Mouse (Mus musculus) forebrain, embryonic 12.5 days (tissue): ENCODE measurements around the gene Calm5. TPM values are rescaled to one million over a fixed set of nuclear protein-coding genes. Genes with fewer than 3 reads are reported as not detected.
"Not testable (repeated sequence)": the region's sequence is repeated elsewhere in the genome, so short reads cannot be mapped to it uniquely, and the experiment has no call there.

Experiments
- ATAC-seq: fragments of 200-750 bp; cut with Nextera tagmentation; 2 replicates; pipeline ENCODE4 v1.8.0; 2017; ENCODE audit warnings: moderate TSS enrichment; ENCODE audit not compliant: low FRiP score
- H3K27ac ChIP-seq: fragments of 300-500 bp; sonication (generic); 2 replicates; pipeline ENCODE4 v1.5.1; 2016; ENCODE audit warnings: mild to moderate bottlenecking
- H3K27me3 ChIP-seq: fragments of 300-500 bp; sonication (generic); 2 replicates; pipeline ENCODE4 v1.6.1; 2016; ENCODE audit warnings: mild to moderate bottlenecking
- H3K36me3 ChIP-seq: fragments of 300-500 bp; sonication (generic); replicated peaks from 2 replicates; pipeline ENCODE4 v1.6.1; 2016; ENCODE audit warnings: mild to moderate bottlenecking
- H3K4me1 ChIP-seq: fragments of 300-500 bp; sonication (generic); 2 replicates; pipeline ENCODE4 v1.6.1; 2016
- H3K4me2 ChIP-seq: fragments of 300-500 bp; sonication (generic); 2 replicates; pipeline ENCODE4 v1.6.1; 2016; ENCODE audit warnings: mild to moderate bottlenecking, moderate library complexity
- H3K4me3 ChIP-seq: fragments of 300-500 bp; sonication (generic); replicated peaks from 2 replicates; pipeline ENCODE4 v1.5.1; 2016; ENCODE audit warnings: mild to moderate bottlenecking
- H3K9ac ChIP-seq: fragments of 300-500 bp; sonication (generic); 2 replicates; pipeline ENCODE4 v1.6.1; 2016; ENCODE audit warnings: mild to moderate bottlenecking
- H3K9me3 ChIP-seq: fragments of 300-500 bp; sonication (generic); 2 replicates; pipeline ENCODE4 v1.6.1; 2016
- WGBS: fragments of 180-500 bp; shearing (Covaris S2); methylation state at CpG from one replicate; pipeline ENCODE4 v1.1.7; 2016; 5-methylcytosine and 5-hydroxymethylcytosine counted together
- polyA plus RNA-seq: library from polyadenylated mRNA; unstranded; fragments of >200 nt; fragmentation: Nextera tagmentation; extraction: Ambion mirVana; gene quantifications from 2 replicates; pipeline ENCODE4 v1.2.1, GENCODE M21; 2016

The Calm5 gene
- not detected in 2 replicates for polyA plus RNA-seq

- not testable (repeated sequence) for H3K9me3 ChIP-seq, H3K9ac ChIP-seq, ATAC-seq, H3K27ac ChIP-seq, H3K4me1 ChIP-seq, H3K4me3 ChIP-seq, H3K36me3 ChIP-seq, H3K4me2 ChIP-seq, H3K27me3 ChIP-seq
- 88% methylated on average over 3 of the region's 3 CpGs for WGBS
These were observed at the start of gene Calm5 for GRCm38 (mm10) chr13:3853648-3854333. Calm5 (plus strand) TSS chr13:3854173.

DNA sequence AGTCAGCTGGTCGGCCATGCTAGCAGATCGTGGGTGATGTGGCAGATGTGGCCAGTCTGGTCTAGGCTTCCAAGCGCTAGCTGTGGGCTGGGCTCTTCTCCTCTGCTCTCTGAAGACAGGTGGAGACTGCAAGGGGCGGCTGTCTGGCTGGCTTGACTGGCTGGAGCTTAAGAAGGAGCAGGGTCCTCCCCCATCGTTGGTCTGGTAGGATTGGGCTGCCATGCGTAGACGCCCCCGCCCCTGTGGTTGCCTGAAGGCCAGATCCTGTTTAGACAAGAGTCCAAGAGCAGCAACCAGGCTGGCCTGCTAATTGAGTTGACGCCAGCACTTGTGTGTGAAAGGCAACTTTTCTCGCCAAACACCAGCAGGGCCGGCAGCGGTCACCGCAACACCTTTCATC is 49.8 kb upstream of the Calm5 start, which contains the start of gene Calml3:
Gene Calml3 (minus strand): TSS at position 131 of the 400 bp plus-strand sequence.
- Histone ChIP-seq H3K4me3 (no peak within 1 kb of the TSS), H3K36me3 (no peaks in the 10 kb centered on the region), H3K9ac (no peak within 1 kb of the TSS), H3K27ac (no peak within 1 kb of the TSS), H3K27me3 (no peaks in the 10 kb centered on the region), H3K4me2 (no peak within 1 kb of the TSS), H3K9me3 (no peaks in the 10 kb centered on the region), H3K4me1 (no peaks in the 10 kb centered on the region)
- no peak for ATAC-seq
- 92% methylated on average over 13 of the region's 13 CpGs for WGBS

- WGBS = 84% methylated on average over 2 of the region's 2 CpGs
- ATAC-seq = no peak
These were observed 48.8 kb upstream of the Calm5 start for GRCm38 (mm10) chr13:3805132-3805531.

DNA sequence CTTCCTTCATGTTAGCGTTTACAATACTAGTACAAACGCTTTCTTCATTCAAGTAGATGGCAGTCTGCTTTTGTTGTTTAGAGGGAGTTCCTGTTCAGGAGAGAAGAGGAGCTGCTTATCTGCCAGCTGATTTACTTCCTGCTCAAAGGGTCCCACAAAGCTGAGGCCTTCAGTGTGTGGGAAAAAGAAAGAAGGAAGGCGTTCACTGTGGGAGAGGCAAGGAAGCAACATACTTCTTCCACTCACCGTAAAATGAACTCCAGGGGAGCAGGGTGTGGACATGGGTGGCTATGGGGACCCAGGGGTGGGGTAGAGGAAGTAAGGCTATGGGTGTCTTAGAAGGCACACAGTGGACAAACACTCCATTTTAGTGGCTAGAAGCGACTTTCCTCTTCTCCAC is 48.3 kb upstream of the Calm5 start:
- Histone ChIP-seq H3K4me2 (no peak overlapping the region), H3K27me3 (no peaks in the 10 kb centered on the region), H3K9me3 (0 out of 2 replicates have a peak, but pooled peaks cover 3% of the 10 kb centered on the region), H3K27ac (no peak overlapping the region), H3K36me3 (no peaks in the 10 kb centered on the region), H3K4me3 (no peak overlapping the region), H3K4me1 (no peaks in the 10 kb centered on the region), H3K9ac (no peak overlapping the region)
- 87% methylated on average over 5 of the region's 5 CpGs for WGBS
- ATAC-seq = no peak

More at GRCm38 (mm10) chr13:3805132-3805531, 48.8 kb upstream of the Calm5 start:
- no peaks in the 10 kb centered on the region for H3K4me1 ChIP-seq
- H3K27ac ChIP-seq = no peak overlapping the region
- H3K9ac ChIP-seq = no peak overlapping the region
- H3K9me3 ChIP-seq = no peaks in the 10 kb centered on the region
- no peaks in the 10 kb centered on the region for H3K27me3 ChIP-seq
- H3K4me3 ChIP-seq = no peak overlapping the region
- no peaks in the 10 kb centered on the region for H3K36me3 ChIP-seq
- H3K4me2 ChIP-seq = no peak overlapping the region

GRCm38 (mm10) chr13:3807131-3807827 is 46.7 kb upstream of the Calm5 start:
- 72% methylated on average over 7 of the region's 7 CpGs for WGBS
- no peak overlapping the region for H3K9ac ChIP-seq

DNA sequence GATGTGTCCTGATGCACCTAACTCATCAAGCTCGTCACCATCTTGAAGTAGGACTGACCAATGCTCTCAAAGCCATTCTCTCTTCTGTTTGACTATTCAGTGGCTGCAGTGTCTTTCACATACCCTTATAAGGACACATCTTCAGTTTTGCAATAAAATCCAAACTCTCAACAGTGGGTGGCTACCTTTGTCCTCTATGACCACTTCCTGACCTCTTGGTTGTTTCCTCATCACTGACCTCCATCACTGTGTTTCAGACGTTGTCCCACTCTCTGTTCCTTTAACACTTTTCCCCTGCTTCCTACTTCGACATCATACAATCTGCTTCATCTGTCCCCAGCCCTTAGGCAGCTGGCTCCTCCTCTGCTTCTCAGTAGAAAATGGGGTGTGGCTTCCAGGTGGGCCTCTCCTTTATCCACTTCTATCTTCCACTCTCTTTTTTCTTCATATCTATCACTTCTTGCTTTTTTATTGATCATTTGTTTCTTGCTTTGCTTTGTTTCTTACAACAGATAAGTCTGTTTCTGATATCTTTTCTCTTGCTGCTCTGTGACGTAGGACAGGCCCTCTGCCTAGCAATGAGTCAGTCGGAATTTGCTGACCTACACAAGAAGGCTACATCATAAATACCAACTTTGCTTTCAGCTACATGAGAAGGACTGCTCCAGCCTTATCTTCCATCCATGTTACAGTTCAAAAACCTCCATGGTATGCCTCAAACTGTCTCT is 35.8 kb upstream of the Calm5 start:
- no peak overlapping the region for H3K9ac ChIP-seq
- 82% methylated on average over 5 of the region's 5 CpGs for WGBS
- no peak for ATAC-seq
- no peaks in the 10 kb centered on the region for H3K9me3 ChIP-seq
- H3K4me2 ChIP-seq = no peak overlapping the region
- no peak overlapping the region for H3K4me3 ChIP-seq
- no peaks in the 10 kb centered on the region for H3K27me3 ChIP-seq
- H3K4me1 ChIP-seq = no peaks in the 10 kb centered on the region
- H3K36me3 ChIP-seq = no peaks in the 10 kb centered on the region
- H3K27ac ChIP-seq = no peak overlapping the region

More at GRCm38 (mm10) chr13:3807131-3807827, 46.7 kb upstream of the Calm5 start:
- H3K9me3 ChIP-seq = 0 out of 2 replicates have a peak, but pooled peaks cover 3% of the 10 kb centered on the region
- H3K27me3 ChIP-seq = no peaks in the 10 kb centered on the region
- no peak overlapping the region for H3K4me2 ChIP-seq
- ATAC-seq = no peak
- H3K27ac ChIP-seq = no peak overlapping the region
- no peak overlapping the region for H3K4me3 ChIP-seq
- H3K4me1 ChIP-seq = no peaks in the 10 kb centered on the region
- H3K36me3 ChIP-seq = no peaks in the 10 kb centered on the region

DNA sequence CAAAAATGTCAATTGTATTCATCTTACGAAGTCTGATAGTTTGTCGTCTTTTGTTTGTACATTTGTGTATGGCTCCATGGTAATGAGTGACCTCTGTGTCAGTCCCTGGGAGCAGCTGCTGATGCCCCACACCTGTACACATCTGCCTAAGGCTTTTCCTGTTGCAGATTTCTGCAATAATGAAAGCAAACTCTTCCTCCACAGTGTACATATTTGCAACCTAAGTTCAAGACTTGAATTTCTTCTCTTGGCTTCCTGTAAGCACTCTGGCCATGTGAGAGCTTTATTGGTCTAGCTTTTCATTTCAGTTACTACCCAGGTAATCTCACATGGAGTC is 35.3 kb upstream of the Calm5 start:
- H3K27me3 ChIP-seq = no peaks in the 10 kb centered on the region
- H3K4me2 ChIP-seq = no peak overlapping the region
- no peak overlapping the region for H3K4me3 ChIP-seq
- H3K9ac ChIP-seq = no peak overlapping the region
- H3K36me3 ChIP-seq = no peaks in the 10 kb centered on the region
- WGBS = 91% methylated on average over 2 of the region's 2 CpGs
- no peaks in the 10 kb centered on the region for H3K9me3 ChIP-seq
- no peak for ATAC-seq
- no peak overlapping the region for H3K27ac ChIP-seq
- H3K4me1 ChIP-seq = no peaks in the 10 kb centered on the region

DNA sequence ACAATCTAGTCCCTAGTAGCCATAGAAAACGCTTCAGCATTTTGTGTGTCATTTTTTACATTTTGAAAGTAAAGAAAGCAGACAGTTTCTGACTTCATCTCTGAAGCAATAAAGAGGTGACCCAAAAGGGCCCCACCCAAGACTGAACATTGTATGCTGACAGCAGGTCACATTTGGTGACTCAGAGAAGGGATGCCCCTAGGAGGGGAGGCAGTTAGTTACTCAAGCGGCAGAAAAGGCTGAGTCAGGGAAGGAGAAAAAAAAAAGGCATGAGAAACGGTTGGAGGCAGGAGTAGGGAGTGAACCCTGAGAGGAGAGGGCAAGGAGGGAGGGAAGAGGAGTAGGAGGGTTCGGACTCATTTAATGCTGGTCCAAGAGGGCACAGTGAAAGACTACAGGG is 31.9 kb upstream of the Calm5 start:
- WGBS = 68% methylated on average over 4 of the region's 4 CpGs

DNA sequence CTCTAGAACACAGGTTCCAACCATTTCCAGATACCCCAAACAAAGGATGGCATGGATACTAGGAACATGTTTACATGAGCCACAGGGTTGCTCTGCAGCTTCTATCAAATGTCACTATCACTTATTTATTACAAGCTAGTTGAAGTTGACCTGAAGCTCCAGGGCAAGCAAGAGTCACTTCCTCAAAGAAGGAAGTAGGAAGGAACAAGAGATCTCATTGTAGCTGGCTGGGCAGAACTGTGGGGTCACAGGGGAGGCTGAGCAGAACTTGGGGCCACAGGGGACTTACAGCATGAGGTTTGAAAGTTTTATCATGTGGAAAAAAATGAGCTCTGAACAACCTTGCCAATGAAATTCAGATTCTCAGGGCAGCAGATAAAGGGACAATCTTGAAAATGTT is 28.2 kb upstream of the Calm5 start:
- no peak overlapping the region for H3K4me2 ChIP-seq

More for the DNA sequence above, 31.9 kb upstream of the Calm5 start:
- no peaks in the 10 kb centered on the region for H3K27me3 ChIP-seq
- no peaks in the 10 kb centered on the region for H3K36me3 ChIP-seq
- H3K4me2 ChIP-seq = no peak overlapping the region
- no peaks in the 10 kb centered on the region for H3K9me3 ChIP-seq
- ATAC-seq = no peak
- no peak overlapping the region for H3K9ac ChIP-seq
- H3K4me1 ChIP-seq = no peaks in the 10 kb centered on the region
- no peak overlapping the region for H3K27ac ChIP-seq
- no peak overlapping the region for H3K4me3 ChIP-seq

GRCm38 (mm10) chr13:3831546-3831945 is 22.4 kb upstream of the Calm5 start:
- no peaks in the 10 kb centered on the region for H3K27me3 ChIP-seq
- no peak overlapping the region for H3K9ac ChIP-seq
- H3K4me3 ChIP-seq = no peak overlapping the region
- WGBS = 86% methylated on average over 5 of the region's 5 CpGs
- H3K36me3 ChIP-seq = no peaks in the 10 kb centered on the region
- H3K4me2 ChIP-seq = no peak overlapping the region
- H3K27ac ChIP-seq = no peak overlapping the region
- H3K9me3 ChIP-seq = no peaks in the 10 kb centered on the region
- H3K4me1 ChIP-seq = no peaks in the 10 kb centered on the region
- ATAC-seq = no peak

More for the DNA sequence above, 28.2 kb upstream of the Calm5 start:
- H3K9me3 ChIP-seq = no peaks in the 10 kb centered on the region
- H3K9ac ChIP-seq = no peak overlapping the region
- H3K27ac ChIP-seq = no peak overlapping the region
- ATAC-seq = no peak
- no peak overlapping the region for H3K4me3 ChIP-seq
- no peaks in the 10 kb centered on the region for H3K4me1 ChIP-seq
- H3K27me3 ChIP-seq = no peaks in the 10 kb centered on the region
- no peaks in the 10 kb centered on the region for H3K36me3 ChIP-seq

GRCm38 (mm10) chr13:3831994-3832393 is 22.0 kb upstream of the Calm5 start:
- ATAC-seq = no peak
- Histone ChIP-seq H3K4me1 (no peaks in the 10 kb centered on the region), H3K27me3 (no peaks in the 10 kb centered on the region), H3K9ac (no peak overlapping the region), H3K9me3 (no peaks in the 10 kb centered on the region), H3K4me3 (no peak overlapping the region), H3K27ac (no peak overlapping the region), H3K36me3 (no peaks in the 10 kb centered on the region), H3K4me2 (no peak overlapping the region)
- 70% methylated on average over 1 of the region's 1 CpGs for WGBS

DNA sequence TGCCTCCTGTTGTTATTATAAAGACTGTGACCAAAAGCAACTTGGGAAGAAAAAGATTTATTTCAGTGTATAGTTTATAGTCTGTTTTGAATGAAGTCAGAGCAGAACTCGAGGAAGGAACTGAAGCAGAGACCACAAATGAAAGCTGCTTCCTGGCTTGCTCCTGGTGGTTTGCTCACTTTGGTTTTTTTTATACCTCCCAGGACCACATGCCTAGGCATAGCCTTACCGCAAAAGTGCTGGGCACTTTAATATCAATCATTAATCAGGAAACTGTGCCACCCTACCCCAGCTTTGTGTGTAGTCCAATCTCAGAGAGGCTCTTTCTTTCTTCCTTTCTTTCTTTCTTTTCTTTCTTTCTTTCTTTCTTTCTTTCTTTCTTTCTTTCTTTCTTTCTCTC is 21.5 kb upstream of the Calm5 start:
- Histone ChIP-seq H3K4me3 (no peak overlapping the region), H3K27ac (no peak overlapping the region), H3K27me3 (no peaks in the 10 kb centered on the region), H3K4me2 (no peak overlapping the region), H3K9ac (no peak overlapping the region), H3K4me1 (no peaks in the 10 kb centered on the region), H3K36me3 (no peaks in the 10 kb centered on the region), H3K9me3 (no peaks in the 10 kb centered on the region)
- ATAC-seq = no peak
- 79% methylated on average over 2 of the region's 2 CpGs for WGBS
